In the genomic region with DNA sequence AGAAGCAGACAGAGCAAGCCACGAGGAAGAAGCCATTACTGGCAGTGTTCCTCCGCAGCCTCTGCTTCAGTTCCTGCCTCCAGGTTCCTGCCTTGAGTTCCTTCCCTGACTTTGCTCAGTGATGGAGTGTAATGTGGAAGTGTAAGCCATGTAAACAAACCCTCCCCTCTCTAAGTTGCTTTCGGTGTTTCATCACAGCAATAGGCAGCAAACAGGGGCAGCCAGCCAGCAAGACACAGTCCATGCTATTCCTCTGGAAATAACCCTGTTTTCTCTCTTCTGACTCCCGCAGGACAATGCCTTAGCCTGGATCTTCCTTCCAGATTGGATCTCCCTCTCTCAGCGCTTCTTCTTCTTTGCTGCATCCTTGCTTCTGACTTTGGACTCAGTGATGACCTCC, we compare ENCODE assay signal across 13 mouse cellular contexts.
DNase-seq lines count a peak whose midpoint lies in the region; ATAC-seq and TF ChIP-seq lines count a peak whose summit lies in the region.
"Had no signal": no experiment of that assay in that cellular context is flagged by ENCODE, and none has a peak within 500 bp of the region (broad histone marks: within the 10 kb centered on the region; RNA-seq: fewer than 3 reads in every experiment).

No protein-coding gene starts in this region.

- no peak for DNase-seq in kidney, postnatal 0 days (ENCODE audit: low spot score)
- DNase-seq in kidney, postnatal 25 days: no peak
- no peak for DNase-seq in stomach, postnatal 0 days (ENCODE audit: low spot score)
- no peak for DNase-seq in limb, embryonic 10.5 days (ENCODE audit: low spot score)
- no peak for DNase-seq in forebrain, postnatal 0 days
- no peak for DNase-seq in yolk sac, embryonic 10.5 days (ENCODE audit: low spot score)
- DNase-seq: liver; right cerebral cortex, postnatal 25 days had no signal

- no peak overlapping the region for H3K4me3 ChIP-seq in kidney, postnatal 0 days (replicated peaks; ENCODE audit: low read depth, low read length)
- H3K4me3 ChIP-seq in stomach, embryonic 14.5 days (ENCODE audit: low read depth, low read length): no peak overlapping the region
- H3K4me3 ChIP-seq in stomach, postnatal 0 days (ENCODE audit: low read depth, low read length): no peak overlapping the region
- H3K4me3 ChIP-seq in limb, embryonic 10.5 days: no peak overlapping the region
- H3K4me3 ChIP-seq in forebrain, postnatal 0 days (ENCODE audit: low read depth, low read length): no peak overlapping the region
- H3K4me3 ChIP-seq: left cerebral cortex, adult 2 months; midbrain, embryonic 12.5 days; myocyte had no signal

- 0 out of 2 replicates have a peak, but pooled peaks cover 4% of the 10 kb centered on the region for H3K9me3 ChIP-seq in kidney, postnatal 0 days (replicated peaks; ENCODE audit: low read length)
- H3K9me3 ChIP-seq in stomach, embryonic 14.5 days (ENCODE audit: control insufficient read depth, low read depth, low read length): peaks cover 6% of the 10 kb centered on the region; the same call in 1 of the 2 replicates
- 0 out of 2 replicates have a peak, but pooled peaks cover 3% of the 10 kb centered on the region for H3K9me3 ChIP-seq in stomach, postnatal 0 days (ENCODE audit: control insufficient read depth, low read length)
- H3K9me3 ChIP-seq in limb, embryonic 10.5 days (replicated peaks): no peaks in the 10 kb centered on the region
- H3K9me3 ChIP-seq in forebrain, postnatal 0 days (ENCODE audit: low read length): no peaks in the 10 kb centered on the region
- H3K9me3 ChIP-seq: midbrain, embryonic 12.5 days had no signal

- no peaks in the 10 kb centered on the region for H3K27me3 ChIP-seq in kidney, postnatal 0 days (ENCODE audit: insufficient read depth, low read length)
- no peaks in the 10 kb centered on the region for H3K27me3 ChIP-seq in stomach, embryonic 14.5 days (ENCODE audit: control insufficient read depth, insufficient read depth, low read length)
- H3K27me3 ChIP-seq in stomach, postnatal 0 days (ENCODE audit: control insufficient read depth, insufficient read depth, low read length): no peaks in the 10 kb centered on the region
- H3K27me3 ChIP-seq in limb, embryonic 10.5 days (ENCODE audit: low read depth, poor library complexity, severe bottlenecking): no peaks in the 10 kb centered on the region
- H3K27me3 ChIP-seq in forebrain, postnatal 0 days (ENCODE audit: insufficient read depth, low read length): no peaks in the 10 kb centered on the region
- H3K27me3 ChIP-seq: midbrain, embryonic 12.5 days had no signal

- no peak for ATAC-seq in kidney, postnatal 0 days (replicated peaks; ENCODE audit: low FRiP score, low read depth)
- ATAC-seq in stomach, embryonic 14.5 days (ENCODE audit: insufficient number of reproducible peaks, insufficient read depth, low FRiP score, low read depth): no peak
- ATAC-seq in stomach, postnatal 0 days (ENCODE audit: low FRiP score, low TSS enrichment): no peak; the same call in 1 of the 2 replicates
- ATAC-seq in forebrain, postnatal 0 days: no peak
- ATAC-seq: CD4-positive, CD25-positive, alpha-beta regulatory T cell, adult 4 months had no signal

- H3K27ac ChIP-seq in kidney, postnatal 0 days: peak overlapping the region; percentile 62
- H3K27ac ChIP-seq in stomach, embryonic 14.5 days (ENCODE audit: low read length): peak overlapping the region; percentile 8; the same call in 1 of the 2 replicates
- H3K27ac ChIP-seq in stomach, postnatal 0 days (replicated peaks): no peak overlapping the region
- peak overlapping the region; percentile 86 for H3K27ac ChIP-seq in limb, embryonic 10.5 days
- H3K27ac ChIP-seq in forebrain, postnatal 0 days (ENCODE audit: low read depth, low read length): no peak overlapping the region
- H3K27ac ChIP-seq: left cerebral cortex, adult 2 months; midbrain, embryonic 12.5 days had no signal

- WGBS in kidney, postnatal 0 days: 62% methylated on average over 5 of the region's 5 CpGs
- 73% methylated on average over 5 of the region's 5 CpGs for WGBS in stomach, embryonic 14.5 days
- 69% methylated on average over 5 of the region's 5 CpGs for WGBS in stomach, postnatal 0 days
- 85% methylated on average over 5 of the region's 5 CpGs for WGBS in limb, embryonic 10.5 days
- WGBS in forebrain, postnatal 0 days: 85% methylated on average over 5 of the region's 5 CpGs

- H3K36me3 ChIP-seq in kidney, postnatal 0 days (ENCODE audit: insufficient read depth, low read length): no peaks in the 10 kb centered on the region
- no peaks in the 10 kb centered on the region for H3K36me3 ChIP-seq in stomach, embryonic 14.5 days (ENCODE audit: control insufficient read depth, insufficient read depth, low read length)
- H3K36me3 ChIP-seq in stomach, postnatal 0 days (ENCODE audit: control insufficient read depth, insufficient read depth, low read length): no peaks in the 10 kb centered on the region
- no peaks in the 10 kb centered on the region for H3K36me3 ChIP-seq in limb, embryonic 10.5 days
- no peaks in the 10 kb centered on the region for H3K36me3 ChIP-seq in forebrain, postnatal 0 days (ENCODE audit: insufficient read depth)
- H3K36me3 ChIP-seq: midbrain, embryonic 12.5 days had no signal

- TF ChIP-seq EP300 in stomach, postnatal 0 days (optimal IDR thresholded peaks at IDR 0.05): no peak

- no peak overlapping the region for H3K4me2 ChIP-seq in kidney, postnatal 0 days (ENCODE audit: low read length)
- H3K4me2 ChIP-seq in stomach, embryonic 14.5 days (replicated peaks; ENCODE audit: low read depth, low read length): no peak overlapping the region
- H3K4me2 ChIP-seq in stomach, postnatal 0 days (replicated peaks; ENCODE audit: low read depth): no peak overlapping the region
- H3K4me2 ChIP-seq in forebrain, postnatal 0 days (ENCODE audit: low read depth): no peak overlapping the region
- H3K4me2 ChIP-seq: midbrain, embryonic 12.5 days had no signal

- no peaks in the 10 kb centered on the region for H3K4me1 ChIP-seq in kidney, postnatal 0 days (replicated peaks; ENCODE audit: insufficient read depth, low read length)
- H3K4me1 ChIP-seq in stomach, embryonic 14.5 days (ENCODE audit: control insufficient read depth, insufficient read depth, low read length): peaks cover 3% of the 10 kb centered on the region; the same call in 1 of the 2 replicates
- H3K4me1 ChIP-seq in stomach, postnatal 0 days (replicated peaks; ENCODE audit: control insufficient read depth, insufficient read depth): no peaks in the 10 kb centered on the region
- peaks cover 49% of the 10 kb centered on the region for H3K4me1 ChIP-seq in limb, embryonic 10.5 days
- H3K4me1 ChIP-seq in forebrain, postnatal 0 days (ENCODE audit: insufficient read depth): 0 out of 2 replicates have a peak, but pooled peaks cover 4% of the 10 kb centered on the region

- no peak overlapping the region for H3K9ac ChIP-seq in kidney, postnatal 0 days (ENCODE audit: low read depth, low read length)
- H3K9ac ChIP-seq in stomach, embryonic 14.5 days (replicated peaks; ENCODE audit: low read depth, low read length): no peak overlapping the region
- no peak overlapping the region for H3K9ac ChIP-seq in stomach, postnatal 0 days (ENCODE audit: low read length)
- H3K9ac ChIP-seq in forebrain, postnatal 0 days: no peak overlapping the region
- H3K9ac ChIP-seq: midbrain, embryonic 12.5 days had no signal

- no peak for TF ChIP-seq CTCF in kidney, postnatal 0 days (IDR thresholded peaks at IDR 0.05; ENCODE audit: low read depth)
- TF ChIP-seq CTCF in stomach, postnatal 0 days (IDR thresholded peaks at IDR 0.05; ENCODE audit: low read depth): no peak
- TF ChIP-seq CTCF in forebrain, postnatal 0 days (IDR thresholded peaks at IDR 0.05; ENCODE audit: low read depth): no peak

Comparison
In these comparisons a context has a peak if more than half of its experiments do, and no peak if none do; other contexts are left out.
1. H3K27ac ChIP-seq: peak in kidney, postnatal 0 days (single experiment), stomach, embryonic 14.5 days (single experiment) and limb, embryonic 10.5 days (single experiment); none in stomach, postnatal 0 days (single experiment) and forebrain, postnatal 0 days (single experiment).